9 mouse cellular contexts compared by ENCODE assay signal in genomic region chr14:49801444-49801843, GRCm38 (mm10). TPM values are rescaled to one million over a fixed set of nuclear protein-coding genes. Genes with fewer than 3 reads are reported as not detected.
DNase-seq lines count a peak whose midpoint lies in the region; ATAC-seq lines count a peak whose summit lies in the region.
"Had no signal": no experiment of that assay in that cellular context is flagged by ENCODE, and none has a peak within 500 bp of the region (broad histone marks: within the 10 kb centered on the region; RNA-seq: fewer than 3 reads in every experiment).

No protein-coding gene starts in this region.

- H3K36me3 ChIP-seq in neural tube, embryonic 11.5 days (ENCODE audit: control insufficient read depth, insufficient read depth, low read length), result no peaks in the 10 kb centered on the region
- no peaks in the 10 kb centered on the region for H3K36me3 ChIP-seq in midbrain, embryonic 14.5 days (ENCODE audit: control insufficient read depth, insufficient read depth, low read length)
- H3K36me3 ChIP-seq: heart, embryonic 13.5 days had no signal

- H3K4me3 ChIP-seq in neural tube, embryonic 11.5 days (ENCODE audit: low read depth, low read length), result no peak overlapping the region
- H3K4me3 ChIP-seq in midbrain, embryonic 14.5 days (replicated peaks; ENCODE audit: low read depth, low read length), result no peak overlapping the region
- H3K4me3 ChIP-seq: heart, embryonic 13.5 days had no signal

- H3K9ac ChIP-seq in neural tube, embryonic 11.5 days (ENCODE audit: low read length), result no peak overlapping the region
- no peak overlapping the region for H3K9ac ChIP-seq in midbrain, embryonic 14.5 days (replicated peaks; ENCODE audit: low read length)
- H3K9ac ChIP-seq: heart, embryonic 13.5 days had no signal

- no peaks in the 10 kb centered on the region for H3K27me3 ChIP-seq in neural tube, embryonic 11.5 days (ENCODE audit: control insufficient read depth, insufficient read depth, low read length)
- H3K27me3 ChIP-seq in midbrain, embryonic 14.5 days (ENCODE audit: control insufficient read depth, insufficient read depth, low read length), result no peaks in the 10 kb centered on the region
- H3K27me3 ChIP-seq: heart, embryonic 13.5 days had no signal

- no peaks in the 10 kb centered on the region for H3K9me3 ChIP-seq in neural tube, embryonic 11.5 days (ENCODE audit: control insufficient read depth, low read length)
- no peaks in the 10 kb centered on the region for H3K9me3 ChIP-seq in midbrain, embryonic 14.5 days (ENCODE audit: control insufficient read depth, low read length)
- H3K9me3 ChIP-seq: heart, embryonic 13.5 days had no signal

- DNase-seq in heart, adult 8-10 months (ENCODE audit: low spot score), result peak; percentile 9
- no peak for DNase-seq in heart, postnatal 25 days (ENCODE audit: low spot score)
- peak; percentile 28 for DNase-seq in neural tube, embryonic 11.5 days (ENCODE audit: low spot score)
- no peak for DNase-seq in neural tube, embryonic 10.5 days (ENCODE audit: extremely low spot score, low spot score)
- peak; percentile 64 for DNase-seq in embryo, embryonic 11 days
- DNase-seq in midbrain, embryonic 14.5 days, result peak; percentile 73
- no peak for DNase-seq in gastrocnemius, postnatal 14 days

- ATAC-seq in neural tube, embryonic 11.5 days (ENCODE audit: insufficient read depth, low FRiP score, low TSS enrichment), result no peak; the same call in 1 of the 2 replicates
- no peak for ATAC-seq in midbrain, embryonic 14.5 days (ENCODE audit: low FRiP score, low TSS enrichment)
- no peak for ATAC-seq in granulocyte monocyte progenitor cell, adult 5-6 weeks (replicated peaks; ENCODE audit: poor library complexity, severe bottlenecking)

- intact Hi-C loops in heart, postnatal 25 days (cut with DNase I), result no loop called here
- intact Hi-C loops in gastrocnemius, postnatal 14 days (cut with DNase I; ENCODE audit: low total_unique reads), result no loop called here

- H3K27ac ChIP-seq in neural tube, embryonic 11.5 days (ENCODE audit: low read depth, low read length), result no peak overlapping the region
- H3K27ac ChIP-seq in midbrain, embryonic 14.5 days (replicated peaks; ENCODE audit: low read depth, low read length), result no peak overlapping the region
- H3K27ac ChIP-seq: heart, embryonic 13.5 days had no signal

- no peaks in the 10 kb centered on the region for H3K4me1 ChIP-seq in neural tube, embryonic 11.5 days (ENCODE audit: control insufficient read depth, insufficient read depth, low read length)
- no peaks in the 10 kb centered on the region for H3K4me1 ChIP-seq in midbrain, embryonic 14.5 days (ENCODE audit: control insufficient read depth, insufficient read depth, low read length)
- H3K4me1 ChIP-seq: heart, embryonic 13.5 days had no signal

- 15% methylated on average over 4 of the region's 4 CpGs for WGBS in neural tube, embryonic 11.5 days
- WGBS in midbrain, embryonic 14.5 days, result 10% methylated on average over 4 of the region's 4 CpGs

- H3K4me2 ChIP-seq in neural tube, embryonic 11.5 days (ENCODE audit: low read depth), result no peak overlapping the region
- H3K4me2 ChIP-seq in midbrain, embryonic 14.5 days (ENCODE audit: low read length), result no peak overlapping the region
- H3K4me2 ChIP-seq: heart, embryonic 13.5 days had no signal

RNA-seq across cellular contexts. Expression of gene Armh4, which starts 18.3 kb away (rescaled TPM):
- 10 to 100 TPM in 2 of 4 experiments, 1 to 10 TPM in 2; 8.2 to 11.9 (median 9.6) TPM for total RNA-seq in heart, adult 8-10 months (2022)
- total RNA-seq in heart, postnatal 25 days (2021), result 1 to 10 TPM; 5.7 to 7.7 TPM
- 35.5 and 36.9 TPM in 2 replicates for polyA plus RNA-seq in neural tube, embryonic 11.5 days (2014; fragmentation: Nextera tagmentation; extraction: Ambion mirVana)
- polyA plus RNA-seq in midbrain, embryonic 14.5 days (2014; fragmentation: Nextera tagmentation; extraction: Ambion mirVana), result 19.8 and 30.4 TPM in 2 replicates
- not detected in 2 replicates for total RNA-seq in granulocyte monocyte progenitor cell, adult 5-6 weeks (2014; fragmentation: Nextera tagmentation)
- total RNA-seq in granulocyte monocyte progenitor cell, adult 5-6 weeks (2017), result not detected in 2 replicates
- 1 to 10 TPM; 4.3 to 4.4 TPM for total RNA-seq in gastrocnemius, postnatal 14 days (2021)

Comparison
In these comparisons a context has a peak if more than half of its experiments do, and no peak if none do; other contexts are left out.
1. DNase-seq: peak in heart, adult 8-10 months (single experiment), neural tube, embryonic 11.5 days (single experiment), embryo, embryonic 11 days (single experiment) and midbrain, embryonic 14.5 days (single experiment); none in heart, postnatal 25 days (single experiment), neural tube, embryonic 10.5 days (single experiment) and gastrocnemius, postnatal 14 days (single experiment).
2. RNA of gene Armh4, which starts 18.3 kb away (total RNA-seq): 8.2 to 11.9 TPM in heart, adult 8-10 months, 5.7 to 7.7 TPM in heart, postnatal 25 days and 4.3 to 4.4 TPM in gastrocnemius, postnatal 14 days; not detected in granulocyte monocyte progenitor cell, adult 5-6 weeks; every median in the first group is over 4 times any median in the second.